Comparison of ENCODE assay signal across 24 mouse cellular contexts in the genomic region with DNA sequence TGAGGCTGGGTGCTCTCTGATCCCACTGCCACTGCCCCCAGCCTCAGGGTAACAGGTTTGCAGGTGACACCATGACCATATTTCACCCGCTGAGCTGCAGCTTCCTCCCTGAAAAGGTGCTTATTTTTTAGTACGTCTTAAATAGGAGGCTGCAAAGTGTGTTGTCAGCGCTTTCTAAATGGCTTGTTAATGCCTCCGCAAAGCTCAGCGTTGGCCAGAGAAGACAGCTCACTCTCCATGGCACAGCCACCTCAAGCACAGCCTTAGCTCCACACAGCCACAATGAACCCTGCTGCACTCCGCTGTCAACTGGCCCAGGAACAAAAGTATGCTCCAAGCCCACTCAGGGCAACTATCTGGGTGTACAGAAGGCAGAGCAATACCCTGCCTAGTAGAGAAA.
A peak's percentile ranks its signal among the peaks of the same experiment; 100 is the strongest.
DNase-seq lines count a peak whose midpoint lies in the region; ATAC-seq and TF ChIP-seq lines count a peak whose summit lies in the region.
"Had no signal": no experiment of that assay in that cellular context is flagged by ENCODE, and none has a peak within 500 bp of the region (broad histone marks: within the 10 kb centered on the region; RNA-seq: fewer than 3 reads in every experiment).

No protein-coding gene starts in this region.

- no peak for DNase-seq in frontal cortex, postnatal 36 days (ENCODE audit: low spot score in 2 of 2)
- no peak for DNase-seq in left cerebral cortex, adult 2 months (ENCODE audit: extremely low spot score in 1 of 2, low spot score in 2 of 2)
- no peak for DNase-seq in left cerebral cortex, adult 11 months (ENCODE audit: low spot score)
- peak; percentile 47 for DNase-seq in right cerebral cortex, adult 18-20 months
- no peak for DNase-seq in right cerebral cortex, postnatal 10 days (ENCODE audit: low spot score in 2 of 2)
- DNase-seq in heart, postnatal 36 days = no peak
- DNase-seq: adrenal gland, adult 8-10 months; adrenal gland, postnatal 14 days; adrenal gland, postnatal 36 days; B cell, adult 2 months; cerebellum, adult 11 months; cerebellum, adult 18-20 months; cerebellum, adult 8-10 months; cerebellum, adult 9-11 months; cerebellum, postnatal 14 days; cerebellum, postnatal 36 days had no signal

- peak; percentile 25; the same call in 1 of the 2 replicates for ATAC-seq in frontal cortex, adult (ENCODE audit: low TSS enrichment)
- ATAC-seq: activated CD4-positive, CD25-positive, alpha-beta regulatory T cell, adult 4 months; CD4-positive, CD25-positive, alpha-beta regulatory T cell, adult 4 months; forebrain, embryonic 13.5 days; forebrain, embryonic 15.5 days; Patski had no signal

- no peak overlapping the region for H3K4me3 ChIP-seq in left cerebral cortex, adult 2 months
- H3K4me3 ChIP-seq: embryonic facial prominence, embryonic 10.5 days; embryonic facial prominence, embryonic 12.5 days; forebrain, embryonic 13.5 days; forebrain, embryonic 15.5 days had no signal

- intact Hi-C loops in left cerebral cortex, adult 2 months (cut with DNase I) = no loop called here
- intact Hi-C loops in heart, postnatal 36 days (cut with DNase I) = no loop called here

- peak overlapping the region; percentile 77 for H3K27ac ChIP-seq in left cerebral cortex, adult 2 months
- H3K27ac ChIP-seq: embryonic facial prominence, embryonic 10.5 days; embryonic facial prominence, embryonic 12.5 days; forebrain, embryonic 13.5 days; forebrain, embryonic 15.5 days had no signal

- TF ChIP-seq CTCF in left cerebral cortex, adult 2 months (IDR thresholded peaks at IDR 0.05) = no peak
